Mouse (Mus musculus): Measurements from ENCODE around the gene Eno3. TPM values are rescaled to one million over a fixed set of nuclear protein-coding genes. Genes with fewer than 3 reads are reported as not detected.

Gene Eno3
- polyA plus RNA-seq, 1 experiment = 15.7 TPM

- TF ChIP-seq EP300 (IDR thresholded peaks at IDR 0.05; ENCODE audit: insufficient read depth, low read depth, low read length) = no peak
- no peak for TF ChIP-seq CTCF (IDR thresholded peaks at IDR 0.05; ENCODE audit: low read depth, low read length)
- TF ChIP-seq POLR2A (IDR thresholded peaks at IDR 0.05; ENCODE audit: insufficient read depth, low read length) = no peak
- H3K27ac ChIP-seq (ENCODE audit: insufficient read depth, low read length) = peak overlapping the region; percentile 10; the same call in 1 of the 2 replicates
- no peaks in the 10 kb centered on the region for H3K27me3 ChIP-seq (ENCODE audit: control insufficient read depth, insufficient read depth, low read length, poor library complexity, severe bottlenecking)
- H3K36me3 ChIP-seq (ENCODE audit: control insufficient read depth, insufficient read depth, low read length, poor library complexity, severe bottlenecking) = no peaks in the 10 kb centered on the region
- no peak overlapping the region for H3K9ac ChIP-seq (ENCODE audit: low read depth, poor library complexity, severe bottlenecking)
- no peaks in the 10 kb centered on the region for H3K9me3 ChIP-seq (replicated peaks; ENCODE audit: control insufficient read depth, insufficient read depth, low read length, poor library complexity, severe bottlenecking)
- peaks cover 3% of the 10 kb centered on the region for H3K4me1 ChIP-seq (ENCODE audit: control insufficient read depth, insufficient read depth, low read length)
- H3K4me3 ChIP-seq (ENCODE audit: low read depth, low read length) = no peak overlapping the region
Observed at GRCm38 (mm10) chr11:70626877-70627276, 30.1 kb upstream of the Eno3 start.

GRCm38 (mm10) chr11:70628431-70628830 lies 28.6 kb upstream of the Eno3 start:
- Histone ChIP-seq H3K4me1 (ENCODE audit: control insufficient read depth, insufficient read depth, low read length) (peaks cover 3% of the 10 kb centered on the region), H3K9me3 (replicated peaks; ENCODE audit: control insufficient read depth, insufficient read depth, low read length, poor library complexity, severe bottlenecking) (no peaks in the 10 kb centered on the region), H3K27me3 (ENCODE audit: control insufficient read depth, insufficient read depth, low read length, poor library complexity, severe bottlenecking) (no peaks in the 10 kb centered on the region), H3K4me3 (ENCODE audit: low read depth, low read length) (no peak overlapping the region), H3K36me3 (ENCODE audit: control insufficient read depth, insufficient read depth, low read length, poor library complexity, severe bottlenecking) (no peaks in the 10 kb centered on the region), H3K9ac (ENCODE audit: low read depth, poor library complexity, severe bottlenecking) (no peak overlapping the region), H3K27ac (ENCODE audit: insufficient read depth, low read length) (no peak overlapping the region)
- TF ChIP-seq POLR2A (IDR thresholded peaks at IDR 0.05; ENCODE audit: insufficient read depth, low read length) = no peak
- TF ChIP-seq EP300 (IDR thresholded peaks at IDR 0.05; ENCODE audit: insufficient read depth, low read depth, low read length) = no peak
- TF ChIP-seq CTCF (IDR thresholded peaks at IDR 0.05; ENCODE audit: low read depth, low read length) = no peak

GRCm38 (mm10) chr11:70629557-70629956 lies 27.4 kb upstream of the Eno3 start:
- Histone ChIP-seq H3K27ac (ENCODE audit: insufficient read depth, low read length) (no peak overlapping the region), H3K4me1 (ENCODE audit: control insufficient read depth, insufficient read depth, low read length) (peaks cover 3% of the 10 kb centered on the region), H3K9me3 (replicated peaks; ENCODE audit: control insufficient read depth, insufficient read depth, low read length, poor library complexity, severe bottlenecking) (no peaks in the 10 kb centered on the region), H3K4me3 (ENCODE audit: low read depth, low read length) (no peak overlapping the region), H3K27me3 (ENCODE audit: control insufficient read depth, insufficient read depth, low read length, poor library complexity, severe bottlenecking) (no peaks in the 10 kb centered on the region), H3K36me3 (ENCODE audit: control insufficient read depth, insufficient read depth, low read length, poor library complexity, severe bottlenecking) (no peaks in the 10 kb centered on the region), H3K9ac (ENCODE audit: low read depth, poor library complexity, severe bottlenecking) (no peak overlapping the region)
- TF ChIP-seq CTCF (IDR thresholded peaks at IDR 0.05; ENCODE audit: low read depth, low read length) (peak; percentile 8), EP300 (IDR thresholded peaks at IDR 0.05; ENCODE audit: insufficient read depth, low read depth, low read length) (no peak), POLR2A (IDR thresholded peaks at IDR 0.05; ENCODE audit: insufficient read depth, low read length) (no peak)

GRCm38 (mm10) chr11:70630129-70630528 lies 26.9 kb upstream of the Eno3 start:
- H3K36me3 ChIP-seq (ENCODE audit: control insufficient read depth, insufficient read depth, low read length, poor library complexity, severe bottlenecking) = no peaks in the 10 kb centered on the region
- H3K27me3 ChIP-seq (ENCODE audit: control insufficient read depth, insufficient read depth, low read length, poor library complexity, severe bottlenecking) = no peaks in the 10 kb centered on the region
- peaks cover 3% of the 10 kb centered on the region for H3K4me1 ChIP-seq (ENCODE audit: control insufficient read depth, insufficient read depth, low read length)
- no peak overlapping the region for H3K4me3 ChIP-seq (ENCODE audit: low read depth, low read length)
- H3K9me3 ChIP-seq (replicated peaks; ENCODE audit: control insufficient read depth, insufficient read depth, low read length, poor library complexity, severe bottlenecking) = no peaks in the 10 kb centered on the region
- TF ChIP-seq CTCF (IDR thresholded peaks at IDR 0.05; ENCODE audit: low read depth, low read length) = no peak
- no peak for TF ChIP-seq POLR2A (IDR thresholded peaks at IDR 0.05; ENCODE audit: insufficient read depth, low read length)
- TF ChIP-seq EP300 (IDR thresholded peaks at IDR 0.05; ENCODE audit: insufficient read depth, low read depth, low read length) = no peak
- H3K9ac ChIP-seq (ENCODE audit: low read depth, poor library complexity, severe bottlenecking) = no peak overlapping the region
- H3K27ac ChIP-seq (ENCODE audit: insufficient read depth, low read length) = no peak overlapping the region

GRCm38 (mm10) chr11:70635601-70636000 lies 21.4 kb upstream of the Eno3 start:
- Histone ChIP-seq H3K27me3 (ENCODE audit: control insufficient read depth, insufficient read depth, low read length, poor library complexity, severe bottlenecking) (no peaks in the 10 kb centered on the region), H3K9ac (ENCODE audit: low read depth, poor library complexity, severe bottlenecking) (no peak overlapping the region), H3K36me3 (ENCODE audit: control insufficient read depth, insufficient read depth, low read length, poor library complexity, severe bottlenecking) (no peaks in the 10 kb centered on the region), H3K9me3 (replicated peaks; ENCODE audit: control insufficient read depth, insufficient read depth, low read length, poor library complexity, severe bottlenecking) (no peaks in the 10 kb centered on the region), H3K4me1 (ENCODE audit: control insufficient read depth, insufficient read depth, low read length) (no peaks in the 10 kb centered on the region), H3K4me3 (ENCODE audit: low read depth, low read length) (no peak overlapping the region), H3K27ac (ENCODE audit: insufficient read depth, low read length) (no peak overlapping the region)
- TF ChIP-seq POLR2A (IDR thresholded peaks at IDR 0.05; ENCODE audit: insufficient read depth, low read length) = no peak
- TF ChIP-seq CTCF (IDR thresholded peaks at IDR 0.05; ENCODE audit: low read depth, low read length) = no peak
- no peak for TF ChIP-seq EP300 (IDR thresholded peaks at IDR 0.05; ENCODE audit: insufficient read depth, low read depth, low read length)

- Histone ChIP-seq H3K4me3 (ENCODE audit: low read depth, low read length) (no peak overlapping the region), H3K9ac (ENCODE audit: low read depth, poor library complexity, severe bottlenecking) (no peak overlapping the region), H3K4me1 (ENCODE audit: control insufficient read depth, insufficient read depth, low read length) (no peaks in the 10 kb centered on the region), H3K27me3 (ENCODE audit: control insufficient read depth, insufficient read depth, low read length, poor library complexity, severe bottlenecking) (no peaks in the 10 kb centered on the region), H3K27ac (ENCODE audit: insufficient read depth, low read length) (no peak overlapping the region), H3K36me3 (ENCODE audit: control insufficient read depth, insufficient read depth, low read length, poor library complexity, severe bottlenecking) (no peaks in the 10 kb centered on the region), H3K9me3 (replicated peaks; ENCODE audit: control insufficient read depth, insufficient read depth, low read length, poor library complexity, severe bottlenecking) (no peaks in the 10 kb centered on the region)
- TF ChIP-seq POLR2A (IDR thresholded peaks at IDR 0.05; ENCODE audit: insufficient read depth, low read length) = no peak
- no peak for TF ChIP-seq CTCF (IDR thresholded peaks at IDR 0.05; ENCODE audit: low read depth, low read length)
- TF ChIP-seq EP300 (IDR thresholded peaks at IDR 0.05; ENCODE audit: insufficient read depth, low read depth, low read length) = no peak
Observed at GRCm38 (mm10) chr11:70637764-70638163, 19.2 kb upstream of the Eno3 start.
